Mouse (Mus musculus): ENCODE results near the gene Rflnb.

- TF ChIP-seq CTCF (IDR thresholded peaks at IDR 0.05; ENCODE audit: low read depth) = no peak
- no peak for TF ChIP-seq EP300 (IDR thresholded peaks at IDR 0.05; ENCODE audit: low read depth)
Observed at GRCm38 (mm10) chr11:75985948-75986347, 41.6 kb downstream of the Rflnb start.
